Mouse (Mus musculus) ovary, adult 18-20 months (tissue): ENCODE measurements around the gene Arhgef10l.
A peak's percentile ranks its signal among the peaks of the same experiment; 100 is the strongest.

Experiments
- DNase-seq: peaks from one replicate; pipeline ENCODE4 v3.0.0; 2022; ENCODE audit warnings: low spot score, mixed read lengths

Gene Arhgef10l

DNA sequence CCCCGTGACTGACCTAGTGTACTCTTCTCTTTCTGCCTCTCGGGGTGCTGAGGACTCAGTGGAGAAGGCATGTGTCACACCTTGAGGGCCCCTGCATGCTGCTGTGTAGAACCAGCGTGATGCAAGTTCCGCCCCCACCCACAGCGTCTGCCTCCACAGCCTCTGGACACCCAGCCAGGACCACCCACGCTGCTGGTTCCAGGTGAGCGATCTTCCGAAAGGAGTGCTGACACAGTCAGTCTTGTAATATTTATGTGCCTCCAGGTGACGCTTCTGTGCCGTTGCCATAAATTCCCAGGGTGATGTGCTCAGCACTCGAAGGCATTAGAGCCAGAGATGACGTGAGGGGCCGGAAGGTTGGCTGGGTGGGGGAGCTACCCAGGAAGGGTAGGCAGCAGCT is 140.9 kb downstream of the Arhgef10l start:
- DNase-seq: no peak

GRCm38 (mm10) chr4:140522873-140523272 is 142.9 kb downstream of the Arhgef10l start:
- no peak for DNase-seq

GRCm38 (mm10) chr4:140520719-140521118 is 145.1 kb downstream of the Arhgef10l start:
- DNase-seq: no peak

- no peak for DNase-seq
Measured at GRCm38 (mm10) chr4:140513797-140514196, 152.0 kb downstream of the Arhgef10l start.

DNA sequence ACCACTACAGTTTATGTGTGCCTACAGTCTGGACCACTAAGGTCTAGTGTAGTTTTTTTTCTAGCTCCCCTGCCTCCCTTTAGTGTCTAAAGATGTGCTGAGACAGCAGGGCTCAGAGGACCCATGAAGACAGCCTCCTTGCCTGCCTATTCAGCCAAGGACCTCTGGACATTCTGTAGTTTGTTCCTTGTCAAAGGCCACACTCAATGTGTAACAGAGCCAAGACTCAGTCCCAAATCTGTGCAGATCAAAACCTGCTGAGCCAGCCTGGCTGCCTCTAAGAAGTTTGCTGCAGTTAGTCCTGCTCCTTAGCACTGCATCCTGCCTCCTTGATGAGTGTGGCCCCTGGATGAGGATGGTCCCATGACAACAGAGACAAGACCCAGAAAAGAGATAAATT is 156.0 kb downstream of the Arhgef10l start:
- DNase-seq: no peak

DNA sequence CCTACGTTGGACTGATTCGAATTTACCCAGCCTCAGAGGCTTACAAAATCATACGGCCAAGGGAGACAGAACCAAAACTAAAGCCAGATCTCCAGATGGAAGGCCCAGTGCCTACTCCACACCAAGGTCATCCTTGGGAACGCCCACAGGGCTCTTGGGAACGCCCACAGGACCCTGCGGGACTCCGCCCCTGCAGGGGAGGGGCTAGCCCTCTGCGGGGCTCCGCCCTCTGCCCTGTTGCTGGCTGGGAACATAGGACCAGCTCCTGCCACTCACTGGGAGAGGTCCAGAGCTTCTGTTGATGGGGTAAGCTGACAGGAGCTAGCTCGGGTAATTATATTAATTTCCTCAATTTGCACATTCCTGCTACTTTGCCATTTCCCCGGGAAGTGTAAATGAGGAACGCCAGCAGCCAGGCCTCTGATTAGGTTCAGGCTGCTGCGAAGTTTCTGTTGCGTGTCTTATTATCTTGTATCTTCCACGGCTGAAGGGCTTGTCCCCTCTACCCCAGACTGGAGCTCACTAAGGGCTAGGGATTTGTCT is 158.6 kb downstream of the Arhgef10l start:
- peak; percentile 12 for DNase-seq

GRCm38 (mm10) chr4:140505608-140506002 is 160.2 kb downstream of the Arhgef10l start:
- DNase-seq: no peak

DNA sequence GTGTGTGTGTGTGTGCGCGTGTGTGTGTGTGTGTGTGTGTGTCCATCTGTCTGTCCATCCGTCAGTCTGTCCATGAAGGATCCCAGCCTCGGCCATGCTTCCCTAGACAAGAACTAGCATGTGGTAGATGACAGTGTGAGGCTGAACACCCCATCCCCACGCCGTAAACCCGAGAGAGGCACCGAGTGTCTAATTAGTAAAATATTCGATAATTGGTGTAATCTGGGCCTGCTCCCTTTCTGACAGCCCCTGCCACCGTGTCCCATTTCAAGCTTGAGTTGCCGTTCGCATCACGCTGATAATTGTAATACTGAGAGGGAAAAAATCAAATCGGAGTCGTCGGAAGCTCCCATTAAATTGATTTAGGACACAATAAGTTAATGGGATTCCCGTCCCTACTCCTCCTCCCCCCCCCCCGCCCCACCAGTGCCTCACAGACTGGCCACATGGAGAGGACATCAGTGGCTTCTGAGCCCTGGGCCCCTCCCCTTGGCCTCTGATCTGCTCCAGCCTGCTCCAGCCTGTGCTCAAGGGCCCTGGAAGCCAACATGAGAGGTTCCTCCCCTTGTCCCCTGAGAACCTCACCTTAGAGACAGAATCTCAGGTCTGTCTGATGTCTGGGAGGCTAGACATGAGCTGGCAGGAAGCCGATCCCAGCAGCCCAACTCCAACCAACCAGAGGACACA is 160.7 kb downstream of the Arhgef10l start:
- DNase-seq: no peak

DNA sequence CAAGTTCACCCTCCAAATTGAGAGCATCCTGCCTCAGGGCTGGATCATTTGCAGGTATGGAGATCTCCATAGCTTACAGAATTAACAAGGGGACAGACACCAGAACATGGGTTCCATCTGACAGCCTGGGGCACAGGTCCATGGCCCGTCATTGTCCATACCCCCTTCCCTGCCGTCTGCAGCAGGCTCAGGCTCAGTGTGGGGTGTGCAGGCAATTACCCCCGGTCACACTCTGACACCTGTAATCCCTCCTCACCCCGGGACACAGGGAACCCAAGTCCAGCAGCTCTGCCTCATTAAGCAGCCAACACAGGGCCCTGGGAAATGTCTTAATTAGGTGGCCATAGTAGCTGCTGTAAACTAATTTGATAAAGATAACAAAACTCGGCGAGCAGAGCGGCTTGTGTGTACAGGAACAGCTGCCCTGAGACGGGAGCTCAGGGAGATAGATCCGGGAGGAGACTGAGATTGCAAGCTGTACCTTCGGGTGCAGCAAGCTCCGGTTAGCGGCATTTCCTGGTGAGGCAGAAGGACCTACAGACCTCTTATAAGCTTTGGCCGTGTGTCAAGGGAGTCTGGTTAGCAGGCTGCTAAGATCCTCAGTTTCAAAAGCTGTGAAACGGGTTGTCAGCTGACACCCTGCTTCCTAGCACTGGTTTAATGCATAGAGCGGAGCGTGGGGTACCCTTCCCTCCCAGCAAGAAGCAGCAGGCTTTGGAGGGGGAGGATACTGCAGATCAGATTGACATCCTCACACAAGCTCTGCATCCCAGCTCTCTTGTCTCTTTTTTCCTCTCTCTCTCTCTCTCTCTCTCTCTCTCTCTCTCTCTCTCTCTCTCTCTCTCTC is 161.5 kb downstream of the Arhgef10l start:
- no peak for DNase-seq

GRCm38 (mm10) chr4:140500766-140501165 is 165.0 kb downstream of the Arhgef10l start:
- no peak for DNase-seq

DNA sequence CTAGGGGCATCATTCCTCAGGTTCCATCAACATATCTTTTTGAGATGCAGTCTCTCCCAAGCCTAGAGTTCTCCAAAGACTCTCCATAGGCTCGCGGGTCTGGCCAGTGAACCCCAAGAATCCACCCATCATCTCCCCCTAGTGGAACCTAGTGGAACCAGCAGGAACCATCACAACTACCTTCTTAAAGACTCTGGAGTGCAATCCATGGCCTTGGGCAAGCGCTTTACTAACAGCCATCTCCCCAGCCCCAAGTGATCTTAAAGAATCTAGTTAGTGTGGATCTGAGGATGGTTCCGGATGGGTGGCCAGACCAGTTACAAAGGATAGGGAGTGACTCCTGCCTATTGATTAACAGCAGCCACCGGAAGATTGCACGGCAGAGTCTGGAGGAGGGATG is 166.2 kb downstream of the Arhgef10l start:
- no peak for DNase-seq

GRCm38 (mm10) chr4:140497169-140497568 is 168.6 kb downstream of the Arhgef10l start:
- no peak for DNase-seq

DNA sequence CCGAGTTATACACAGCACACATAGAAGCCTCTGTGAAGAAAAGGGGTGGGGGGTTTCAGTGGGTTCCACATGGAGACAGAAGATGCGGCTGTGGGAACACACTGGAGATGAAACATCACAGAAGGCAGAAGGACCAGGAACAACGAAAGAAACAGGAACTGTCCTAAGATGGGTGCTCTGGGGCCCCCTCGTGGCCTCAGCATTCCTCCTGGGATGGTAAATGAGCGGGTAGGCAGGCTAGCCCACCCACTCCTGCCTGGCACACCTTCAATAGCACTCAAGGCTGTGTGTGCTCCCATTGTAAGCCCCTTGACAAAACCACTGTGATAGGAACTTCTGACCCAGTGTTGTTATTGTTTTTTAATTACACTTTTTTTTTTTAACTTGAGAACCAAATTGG is 174.3 kb downstream of the Arhgef10l start:
- no peak for DNase-seq

DNA sequence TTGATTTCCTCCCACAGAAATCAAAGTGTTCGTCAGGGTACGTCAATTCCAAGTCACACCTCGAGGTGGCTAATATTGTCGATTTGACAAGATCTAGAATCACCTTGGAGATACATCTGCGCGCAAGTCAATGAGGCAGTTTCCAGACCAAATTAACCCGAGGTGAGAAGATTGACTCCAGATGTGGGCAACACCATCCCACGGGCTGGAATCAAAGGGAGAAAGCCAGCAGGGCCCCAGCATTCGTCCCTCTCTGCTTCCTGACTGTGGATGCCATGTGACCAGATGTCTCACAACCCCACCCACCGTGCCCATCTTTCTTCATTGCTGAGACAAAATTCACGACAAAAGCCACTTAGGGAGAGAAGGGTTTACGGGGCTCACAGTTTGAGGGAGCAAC is 180.4 kb downstream of the Arhgef10l start:
- DNase-seq: no peak

- DNase-seq: no peak
Measured at GRCm38 (mm10) chr4:140483134-140483533, 182.7 kb downstream of the Arhgef10l start.

DNA sequence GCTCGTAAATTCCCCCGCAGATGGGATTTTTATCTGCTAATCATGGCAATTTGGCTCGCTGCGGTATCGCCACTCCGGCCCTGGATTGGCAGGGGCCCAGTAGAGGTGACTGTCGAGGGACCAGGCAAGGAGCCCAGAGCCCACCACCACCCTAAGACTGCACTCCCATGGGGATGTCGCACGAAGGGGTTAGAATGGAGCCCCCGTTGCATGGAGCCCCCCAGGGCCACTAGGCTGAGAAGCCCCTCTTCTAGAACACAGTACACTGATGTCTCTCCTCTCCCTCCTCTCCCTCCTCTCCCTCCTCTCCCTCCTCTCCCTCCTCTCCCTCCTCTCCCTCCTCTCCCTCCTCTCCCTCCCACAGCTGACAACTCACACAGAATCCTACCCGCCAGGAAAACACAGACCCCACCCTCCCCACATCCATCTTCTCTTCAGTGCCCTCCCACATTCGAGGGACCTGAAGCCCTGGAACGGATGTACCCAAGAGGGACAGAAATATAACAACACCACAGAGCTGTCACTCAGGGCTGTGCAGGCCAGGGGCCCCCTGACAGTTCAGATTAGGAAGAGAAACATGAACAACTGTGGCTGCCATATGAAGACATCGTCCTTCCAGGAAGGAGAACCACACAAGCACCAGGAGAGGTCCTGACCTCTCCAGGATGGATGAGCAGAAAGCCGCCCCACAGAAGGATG is 185.3 kb downstream of the Arhgef10l start:
- no peak for DNase-seq

DNA sequence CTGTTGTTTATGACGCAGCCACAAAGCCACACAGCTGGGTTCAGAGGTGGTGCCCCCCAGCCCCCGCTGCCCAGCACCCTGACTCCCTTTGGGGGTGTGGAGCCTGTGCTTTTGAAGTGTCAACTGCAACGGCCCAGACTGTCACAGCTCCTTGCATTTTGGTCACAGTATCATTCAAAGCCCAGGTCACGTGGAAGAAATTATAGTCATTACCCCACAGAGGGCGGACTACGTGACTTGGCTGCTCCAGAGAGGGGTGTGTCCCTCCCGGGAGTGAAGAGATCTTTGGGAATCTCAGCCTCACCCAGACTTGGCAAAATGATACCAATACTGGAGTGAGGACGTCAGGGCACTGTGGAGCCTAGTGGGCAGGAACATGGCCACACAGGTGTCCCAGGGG is 190.6 kb downstream of the Arhgef10l start:
- no peak for DNase-seq

DNA sequence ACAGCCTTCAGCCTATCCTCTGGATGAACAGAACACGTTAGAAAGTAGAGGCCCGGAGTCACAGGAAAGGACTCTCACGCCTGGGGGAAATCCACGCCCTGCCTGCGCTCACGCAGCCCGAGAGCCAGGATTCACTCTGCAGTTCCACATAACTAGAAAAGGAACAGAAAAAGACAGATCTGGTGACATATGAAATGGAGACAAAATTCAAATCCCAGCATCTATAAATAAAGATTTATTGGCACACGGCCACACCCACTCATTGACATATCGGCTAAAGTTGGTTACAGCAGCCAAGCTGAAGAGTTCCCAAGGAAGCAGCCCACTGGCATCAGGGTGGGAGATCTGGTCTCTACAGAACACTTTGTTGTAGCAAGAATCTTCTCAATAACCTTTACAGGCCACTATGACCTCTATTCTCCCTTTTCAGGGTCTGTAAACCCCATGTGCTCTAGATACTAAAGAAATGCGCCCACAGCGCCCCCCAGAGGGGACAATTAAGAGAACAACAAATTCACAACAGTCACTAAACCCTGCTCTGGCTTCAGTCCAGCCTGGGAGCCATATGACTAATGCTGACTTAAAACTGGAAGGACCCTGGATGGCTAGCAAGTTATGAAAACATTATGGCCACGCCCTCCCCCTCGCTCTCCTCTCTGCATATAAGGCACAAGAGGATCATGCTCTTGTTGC is 195.9 kb downstream of the Arhgef10l start:
- DNase-seq: no peak

GRCm38 (mm10) chr4:140467254-140467791 is 198.5 kb downstream of the Arhgef10l start:
- DNase-seq: no peak
